Mouse (Mus musculus) MEL-GATA-1-ER (cell line): ENCODE results near the gene Fzd4.

Experiments used
- DNase-seq: peaks from one replicate; pipeline ENCODE4 v3.0.0-alpha.2; 2012; ENCODE audit warnings: low read depth; ENCODE audit errors: extremely low read depth

Gene Fzd4

GRCm38 (mm10) chr7:89427101-89427500 lies 22.9 kb downstream of the Fzd4 start:
- no peak for DNase-seq

DNA sequence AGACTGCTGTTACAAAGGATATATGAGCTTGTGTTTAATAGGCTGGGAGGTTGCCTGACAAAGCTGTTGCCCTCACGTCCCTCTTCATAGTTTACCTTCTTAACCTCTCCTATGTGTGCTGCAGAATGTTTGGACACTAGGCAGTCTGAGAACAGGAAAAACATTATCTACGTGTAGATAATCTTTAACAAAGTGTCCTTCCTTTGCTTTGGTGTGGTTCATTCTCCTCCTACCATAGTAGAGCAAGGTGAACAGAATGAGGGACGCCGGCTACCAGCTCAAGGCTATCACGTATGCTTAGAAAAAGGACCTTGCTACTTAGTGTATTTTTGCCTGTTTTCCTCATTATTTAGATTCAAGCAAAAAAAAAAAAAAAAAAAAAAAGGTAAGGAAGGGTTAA lies 24.6 kb downstream of the Fzd4 start:
- DNase-seq, result no peak

DNA sequence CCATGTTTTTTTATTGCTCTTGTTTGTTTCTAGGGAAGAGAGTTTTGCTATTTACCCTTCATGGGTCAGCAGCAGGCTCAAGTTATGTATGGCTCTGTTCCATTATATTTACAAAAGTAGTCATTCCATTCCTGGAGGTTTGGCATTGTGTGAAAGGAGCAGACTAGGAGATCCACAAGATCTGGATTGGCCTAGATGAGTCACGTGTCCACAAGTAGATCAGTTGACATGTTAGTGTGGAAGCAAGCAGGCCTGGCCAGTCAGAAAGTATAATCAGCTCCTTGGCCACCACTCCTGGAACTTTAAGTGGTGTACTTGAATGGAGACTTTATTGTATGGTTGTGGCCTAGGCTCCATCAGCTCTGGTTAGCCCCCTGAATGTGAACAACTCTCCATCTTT lies 25.2 kb downstream of the Fzd4 start:
- no peak for DNase-seq

DNA sequence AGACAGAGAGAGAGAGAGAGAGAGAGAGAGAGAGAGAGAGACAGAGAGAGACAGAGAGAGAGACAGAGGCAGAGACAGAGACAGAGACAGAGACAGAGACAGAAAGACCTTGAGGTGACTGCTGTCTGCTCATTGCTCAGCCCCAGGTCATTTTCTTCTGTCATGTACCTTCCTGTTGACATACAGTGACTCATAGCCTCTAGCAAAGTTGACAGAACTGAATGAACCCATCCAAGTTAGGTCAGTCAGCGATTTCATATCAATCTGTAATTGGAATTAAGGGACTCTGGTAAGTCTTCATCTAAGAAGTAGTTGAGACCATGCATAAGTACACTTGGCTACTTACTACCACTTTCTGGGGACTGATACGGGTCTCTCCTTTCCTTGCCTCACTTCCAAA lies 27.0 kb downstream of the Fzd4 start:
- no peak for DNase-seq

DNA sequence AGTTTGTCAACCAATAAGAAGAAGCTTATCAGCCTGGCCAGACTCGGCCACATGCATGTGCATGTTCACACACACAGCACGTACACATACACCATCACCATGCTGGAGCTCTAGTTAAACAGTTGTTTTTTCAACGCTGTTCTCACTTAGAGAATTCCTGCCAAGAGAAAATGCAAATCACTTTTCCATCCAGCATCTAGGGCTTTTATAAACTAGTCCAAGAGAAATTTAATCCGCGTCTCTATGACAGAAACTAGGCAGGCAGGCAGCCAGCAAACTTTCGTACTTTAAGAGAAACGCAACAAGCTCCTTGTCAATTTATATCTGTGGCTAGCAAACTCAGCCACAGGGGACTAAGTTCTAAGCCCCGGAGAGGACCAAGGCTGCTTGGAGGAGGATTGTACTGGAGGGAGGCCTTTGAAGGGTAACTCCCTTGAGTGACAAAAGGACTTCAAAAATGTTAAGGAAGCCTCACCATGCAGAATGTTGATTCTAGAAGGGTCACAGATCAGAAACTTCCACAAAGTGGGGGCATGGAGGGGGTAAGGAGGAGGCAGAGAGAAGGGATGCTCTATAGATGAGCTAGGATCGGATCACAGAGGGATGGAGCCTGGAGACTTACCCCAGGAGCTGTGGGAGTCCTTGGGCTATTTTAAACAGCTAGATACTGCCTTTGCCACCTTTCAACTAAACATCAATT lies 29.2 kb downstream of the Fzd4 start:
- DNase-seq, result no peak

GRCm38 (mm10) chr7:89433893-89434616 lies 29.9 kb downstream of the Fzd4 start:
- DNase-seq, result no peak

GRCm38 (mm10) chr7:89436404-89436803 lies 32.2 kb downstream of the Fzd4 start:
- DNase-seq, result no peak

DNA sequence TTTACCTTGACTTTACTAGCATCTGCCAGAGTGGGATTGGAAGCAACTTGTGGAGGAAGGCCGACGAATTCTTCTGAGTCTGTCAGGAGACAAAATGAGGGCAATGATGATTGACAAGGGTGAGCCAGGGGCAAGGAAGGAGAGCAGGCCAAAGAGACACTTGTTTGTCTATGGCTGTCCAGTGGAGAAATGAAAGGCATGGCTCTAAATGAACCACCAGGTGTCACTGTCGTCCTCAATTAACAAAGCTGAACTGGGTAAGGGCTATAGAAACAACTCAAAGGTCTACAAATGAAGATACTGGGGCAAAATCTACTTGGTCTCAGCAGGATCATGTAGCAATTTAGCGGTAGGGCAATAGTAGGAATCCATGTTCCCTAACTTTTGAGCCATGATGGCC lies 33.4 kb downstream of the Fzd4 start:
- no peak for DNase-seq

DNA sequence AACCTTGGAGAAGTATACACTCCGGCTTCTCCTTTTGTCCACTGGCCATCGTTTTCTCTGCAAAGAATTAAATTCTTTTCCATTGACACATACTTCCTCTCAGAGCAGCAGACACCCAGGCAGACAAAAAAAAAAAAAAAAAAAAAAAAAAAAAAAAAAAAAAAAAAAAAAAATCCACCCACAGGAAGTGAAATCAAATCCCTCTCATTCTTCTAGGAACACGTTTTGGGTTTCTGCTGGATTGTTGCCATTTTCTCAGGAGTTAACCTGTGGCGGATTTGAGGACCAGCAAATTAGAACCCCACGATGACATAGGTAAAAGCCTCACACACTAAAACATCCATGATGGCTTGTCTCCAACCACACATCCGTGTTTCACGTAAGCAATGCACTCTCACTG lies 37.1 kb downstream of the Fzd4 start:
- no peak for DNase-seq

GRCm38 (mm10) chr7:89442242-89442641 lies 38.1 kb downstream of the Fzd4 start:
- no peak for DNase-seq

DNA sequence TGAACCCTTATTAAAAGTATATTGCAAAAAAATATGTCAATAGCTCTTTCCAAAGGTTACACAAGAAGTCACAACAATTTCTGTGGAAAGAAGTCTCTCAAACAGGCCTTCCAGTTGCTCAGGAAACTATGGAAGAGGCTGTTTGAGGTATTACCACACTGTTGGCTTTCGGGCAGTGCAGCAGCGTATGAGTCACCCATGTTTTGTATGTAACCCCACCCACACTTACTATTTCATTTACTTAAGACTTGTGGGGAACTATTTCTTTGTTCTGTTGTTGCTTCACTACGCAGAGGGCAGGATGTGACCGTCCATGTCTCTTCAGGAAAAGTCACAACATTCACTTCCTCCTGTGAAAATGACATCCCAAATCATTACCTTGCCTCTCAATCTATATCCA lies 41.0 kb downstream of the Fzd4 start:
- DNase-seq, result no peak

DNA sequence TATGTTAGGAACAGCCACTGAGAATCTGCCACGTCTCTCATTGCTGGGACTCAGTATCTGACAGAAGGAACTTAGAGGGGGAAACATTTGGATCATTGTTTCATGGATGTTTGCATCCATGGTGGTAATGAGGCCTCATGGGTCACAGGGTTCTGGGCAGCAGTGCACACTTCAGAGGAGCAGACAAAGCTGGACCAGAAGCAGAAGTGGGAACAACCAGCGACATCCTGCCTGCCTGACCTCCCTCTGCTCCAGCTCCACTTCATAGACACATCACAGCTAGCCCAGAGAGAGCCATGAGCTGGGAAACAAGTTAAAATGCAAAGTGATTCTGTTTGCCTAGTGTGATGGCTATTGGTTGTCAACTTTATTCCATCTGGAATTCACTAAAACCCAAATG lies 46.2 kb downstream of the Fzd4 start:
- DNase-seq, result no peak

DNA sequence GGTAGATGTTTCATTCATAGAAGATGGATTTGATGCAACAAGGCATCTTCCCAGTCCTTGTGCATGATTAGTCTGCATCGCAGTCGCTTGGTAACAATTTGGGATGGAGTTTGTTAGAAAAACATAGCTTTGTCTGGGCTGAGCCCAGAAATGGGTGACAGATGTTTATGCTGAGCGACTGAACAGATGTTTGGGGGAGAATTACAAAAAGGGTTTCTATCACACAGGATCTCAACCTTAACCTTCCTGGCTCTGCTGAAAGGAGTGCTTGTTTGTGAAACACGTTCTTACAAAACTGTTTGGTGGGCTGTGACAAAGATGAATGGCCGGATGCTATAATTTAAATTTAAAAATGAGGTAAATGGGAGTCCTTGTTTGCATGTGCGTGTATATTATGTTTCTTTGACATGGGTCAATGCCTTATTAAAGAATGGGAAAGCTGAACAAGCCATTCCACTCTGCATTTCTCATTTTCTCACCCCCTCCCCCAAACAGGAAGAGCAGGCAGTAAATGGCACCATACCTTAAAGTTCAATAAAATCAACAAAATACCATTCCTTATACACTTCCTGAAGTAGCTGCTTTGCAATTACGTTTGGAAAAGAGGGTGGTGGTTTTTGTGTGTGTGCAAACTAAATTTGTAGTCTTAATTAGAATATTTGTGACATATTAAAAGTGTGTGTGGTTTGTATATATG lies 52.4 kb downstream of the Fzd4 start:
- DNase-seq, result no peak

- DNase-seq, result no peak
These were observed 55.5 kb downstream of the Fzd4 start for GRCm38 (mm10) chr7:89459691-89460090.

DNA sequence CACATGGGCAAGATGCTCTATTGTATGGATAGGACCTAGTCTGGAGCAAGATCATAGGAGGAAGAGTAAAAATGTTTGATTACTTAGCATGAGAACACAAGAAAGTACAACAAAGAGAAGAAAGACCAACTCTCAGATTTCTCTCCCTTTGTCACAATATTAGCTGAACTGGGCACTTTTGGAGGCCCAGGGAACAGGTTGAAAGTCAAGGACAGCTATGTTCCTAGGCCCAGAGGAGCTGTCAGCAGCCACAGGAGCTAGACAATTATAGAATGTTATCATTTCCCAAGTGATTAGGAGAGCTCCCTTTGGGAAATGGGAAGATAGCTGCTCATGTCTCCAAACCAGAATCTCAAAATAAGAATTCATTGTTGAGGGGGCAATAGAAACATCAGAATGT lies 56.8 kb downstream of the Fzd4 start:
- DNase-seq, result no peak

DNA sequence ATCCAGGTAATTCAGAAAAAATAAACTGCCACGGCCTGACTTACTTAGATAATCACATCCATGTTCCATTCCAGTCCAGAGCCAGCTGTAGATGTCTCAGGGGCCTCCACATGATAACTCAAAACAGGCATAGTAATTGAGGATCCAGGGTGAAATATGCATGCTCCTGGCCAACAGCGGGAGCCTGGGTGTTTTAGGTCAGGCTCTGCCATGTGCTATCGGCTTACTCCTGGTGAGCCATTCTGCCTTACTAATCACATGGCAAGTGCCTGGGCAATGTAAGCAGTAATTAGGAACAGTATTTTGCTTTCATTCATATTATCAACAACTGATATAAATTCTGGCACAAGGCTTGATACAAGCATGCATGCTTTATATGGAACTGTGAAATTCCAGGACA lies 57.2 kb downstream of the Fzd4 start:
- no peak for DNase-seq
